Mouse (Mus musculus) CD4-positive, CD25-positive, alpha-beta regulatory T cell, adult 2 months (primary cell): ENCODE results near the gene Cav1.

Source experiments
- DNase-seq: peaks from one replicate; pipeline ENCODE4 v3.0.0-alpha.2; 2012; ENCODE audit warnings: low read depth, low spot score

Gene Cav1

DNA sequence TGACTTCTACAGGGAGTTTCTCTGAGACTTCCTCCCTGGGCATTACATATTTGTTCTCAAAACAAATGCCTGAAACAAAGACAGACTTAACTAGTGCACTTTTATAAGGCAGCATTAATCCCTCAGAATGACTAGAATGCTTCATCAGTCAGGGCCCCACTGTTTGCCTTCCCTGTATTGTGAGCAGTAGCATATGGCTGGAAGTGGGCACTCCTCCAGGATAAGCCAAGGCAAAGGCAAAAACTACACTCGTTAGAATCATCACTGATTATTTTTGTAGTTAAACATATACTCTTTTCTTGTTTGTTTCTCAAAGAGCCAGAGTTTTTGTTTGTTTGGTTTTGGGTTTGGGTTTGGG is 11.0 kb downstream of the Cav1 start:
- no peak for DNase-seq

DNA sequence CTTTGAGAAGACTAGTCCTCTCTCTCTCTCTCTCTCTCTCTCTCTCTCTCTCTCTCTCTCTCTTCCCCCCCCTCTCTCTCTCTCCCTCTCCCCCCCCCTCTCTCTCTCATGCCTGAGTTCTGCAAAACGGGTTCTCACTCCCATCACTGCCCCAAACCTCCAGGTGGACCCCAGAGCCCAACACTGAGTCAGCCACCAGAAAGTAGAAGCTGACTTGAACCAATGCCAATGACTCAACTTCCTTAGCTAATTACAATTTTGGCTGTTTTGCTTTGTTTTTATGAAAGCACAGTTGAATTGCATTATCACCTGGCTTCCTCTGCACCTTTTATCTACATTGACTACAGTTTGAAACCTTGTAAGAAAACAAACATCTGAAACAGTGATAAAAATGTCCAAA is 11.8 kb downstream of the Cav1 start:
- DNase-seq = no peak

DNA sequence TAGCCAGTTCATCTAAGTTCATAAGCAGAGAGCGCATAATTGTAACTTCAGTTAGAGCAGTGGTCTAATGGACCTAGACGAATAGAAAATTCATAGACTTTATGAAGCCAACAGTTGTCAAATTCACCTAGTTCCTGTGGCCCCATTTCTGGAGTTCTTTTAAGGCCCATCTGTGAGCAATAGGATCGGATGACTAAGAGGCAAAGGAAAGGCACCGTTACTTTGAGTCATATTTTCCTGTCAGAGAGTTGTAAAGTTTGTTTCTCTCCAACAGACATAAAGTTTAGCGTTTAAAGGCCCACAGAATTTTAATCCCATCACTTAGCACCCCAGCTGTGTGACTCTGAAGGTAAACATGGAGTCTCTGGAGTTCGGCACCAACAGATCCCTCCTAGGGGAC is 15.8 kb downstream of the Cav1 start:
- DNase-seq = no peak

DNA sequence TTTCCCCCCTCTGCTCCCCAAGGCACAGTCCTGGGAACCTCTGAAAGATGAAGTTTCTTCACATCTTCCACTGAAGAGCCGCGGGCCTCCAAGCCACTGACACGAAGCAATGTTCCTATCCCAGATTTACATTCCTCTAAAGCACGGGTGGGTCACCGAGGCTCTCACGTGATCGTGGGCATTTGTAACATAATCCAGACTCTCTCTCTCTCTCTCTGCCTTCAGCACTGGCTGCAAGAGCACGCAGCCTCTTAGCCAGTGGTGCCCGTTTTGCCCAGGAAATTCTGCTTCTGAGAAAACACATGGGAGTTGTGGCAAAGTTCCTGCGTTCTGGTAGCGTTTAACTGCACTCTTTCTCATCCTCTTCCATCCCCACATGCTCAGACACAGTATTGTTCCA is 21.1 kb downstream of the Cav1 start:
- DNase-seq = no peak

DNA sequence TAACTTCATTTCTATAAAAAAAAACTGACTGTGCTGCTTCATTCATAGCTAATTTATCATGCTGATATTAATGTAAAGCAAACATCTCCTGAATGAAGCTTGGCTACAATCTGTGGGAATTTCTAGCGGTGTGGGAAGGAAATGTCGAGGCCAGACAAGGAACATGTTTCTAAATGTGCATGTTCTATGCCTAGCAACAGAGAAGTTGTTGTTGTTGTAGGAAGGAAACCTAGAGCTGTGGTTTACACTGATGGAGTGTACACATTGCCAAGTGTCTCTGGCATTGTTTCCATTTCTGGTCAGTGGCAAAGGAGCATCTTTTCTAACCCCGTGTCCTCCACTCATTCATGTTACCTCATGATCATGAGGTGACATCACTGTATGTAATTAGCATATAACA is 23.7 kb downstream of the Cav1 start:
- no peak for DNase-seq

DNA sequence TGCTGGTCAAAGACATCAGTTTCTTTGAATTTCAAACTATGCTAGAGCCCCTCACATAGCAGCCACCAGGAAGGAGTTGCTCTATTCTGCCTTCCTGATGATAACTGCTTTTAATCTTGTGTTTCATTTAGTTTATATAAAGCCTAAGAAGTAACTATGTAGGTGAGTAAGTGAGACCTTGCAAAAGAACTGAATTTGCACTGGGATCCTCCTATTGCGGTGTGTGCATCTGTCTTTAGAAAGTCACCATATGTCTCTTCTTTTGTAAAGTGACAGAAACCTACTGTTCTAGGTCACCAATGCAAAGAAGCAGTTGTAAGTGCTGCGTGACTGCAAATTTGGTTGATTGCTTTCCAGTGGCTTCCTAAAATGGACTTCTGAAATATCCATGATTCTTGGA is 31.6 kb downstream of the Cav1 start:
- no peak for DNase-seq

GRCm38 (mm10) chr6:17340406-17340805 is 34.3 kb downstream of the Cav1 start:
- no peak for DNase-seq

DNA sequence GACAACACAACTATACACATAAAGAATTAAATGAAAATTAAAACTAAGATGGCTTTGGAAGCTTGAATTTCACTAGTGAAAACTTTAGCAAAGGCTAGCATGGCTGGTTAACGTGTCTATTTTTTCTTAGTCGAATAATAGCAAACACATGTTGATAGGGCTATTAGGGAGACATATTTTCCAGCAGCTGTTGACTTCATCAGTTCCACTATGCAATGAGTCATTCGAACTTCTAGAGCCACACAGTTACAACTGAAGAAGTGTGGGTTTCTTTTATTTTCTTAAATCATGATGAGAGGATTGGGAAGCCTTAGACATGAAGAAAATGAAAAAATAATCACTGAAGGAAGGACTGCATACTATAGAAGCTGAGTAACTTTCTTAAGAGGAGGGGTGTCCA is 41.9 kb downstream of the Cav1 start:
- no peak for DNase-seq

- DNase-seq = no peak
These were observed 44.7 kb downstream of the Cav1 start for GRCm38 (mm10) chr6:17350803-17351202.

GRCm38 (mm10) chr6:17358896-17359690 is 53.0 kb downstream of the Cav1 start:
- peak; percentile 65 for DNase-seq

DNA sequence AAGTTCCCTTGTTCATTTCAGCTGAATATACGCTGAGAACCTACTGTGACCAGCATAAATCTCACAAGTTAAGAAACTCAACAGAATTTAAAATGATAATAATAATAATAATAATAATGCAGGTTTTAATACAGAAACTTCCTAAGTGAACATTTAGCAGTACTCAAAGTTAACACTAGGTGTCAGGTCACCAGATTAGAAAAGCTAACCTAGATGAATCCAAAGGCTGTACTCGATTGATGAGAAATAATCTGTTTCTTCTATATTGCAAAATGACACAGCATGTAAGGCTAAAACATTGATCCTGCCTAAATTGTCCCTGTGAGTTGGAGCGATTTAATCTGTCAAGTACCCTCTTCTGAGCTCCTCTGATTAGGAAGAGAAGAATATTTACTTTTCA is 56.6 kb downstream of the Cav1 start:
- peak; percentile 8 for DNase-seq

- DNase-seq = no peak
These were observed 57.5 kb downstream of the Cav1 start for GRCm38 (mm10) chr6:17363446-17364179.

DNA sequence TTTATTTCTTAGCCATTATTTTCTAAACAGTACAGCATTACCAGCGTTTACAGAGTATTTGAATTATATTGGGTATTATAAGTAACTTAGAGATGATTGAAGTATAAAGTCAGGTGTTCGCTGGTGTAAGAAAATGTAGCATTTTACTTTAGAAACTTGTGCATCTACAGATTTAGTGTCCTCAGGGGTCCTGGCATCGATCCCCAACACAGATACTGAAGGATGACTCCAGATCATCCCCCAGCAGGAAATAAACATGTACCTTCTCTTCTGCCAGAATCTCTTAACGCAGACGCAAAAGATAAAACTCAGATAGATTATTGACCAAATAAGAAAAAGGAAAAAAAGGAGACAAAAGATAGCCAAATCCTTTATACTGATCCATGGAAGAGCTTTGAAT is 68.2 kb downstream of the Cav1 start:
- DNase-seq = no peak

DNA sequence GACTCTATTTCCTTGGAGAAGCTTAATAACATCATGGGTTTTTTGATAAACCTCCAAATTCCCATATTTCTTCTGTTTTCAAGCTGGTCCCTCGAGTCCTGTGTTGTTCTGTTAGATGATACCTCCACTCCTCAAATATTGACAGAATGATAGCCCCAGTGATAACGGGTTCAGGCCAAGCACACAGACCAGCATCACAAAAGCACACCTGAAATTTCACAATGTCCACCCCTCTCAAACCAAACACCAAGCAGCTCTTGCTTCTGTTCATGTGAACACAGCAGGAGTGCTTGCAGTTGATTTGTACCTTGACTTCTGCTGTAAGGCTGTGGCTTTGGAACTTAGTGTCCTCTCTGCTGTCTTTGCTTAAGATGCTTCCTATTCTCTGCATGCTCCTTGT is 71.2 kb downstream of the Cav1 start:
- DNase-seq = no peak

DNA sequence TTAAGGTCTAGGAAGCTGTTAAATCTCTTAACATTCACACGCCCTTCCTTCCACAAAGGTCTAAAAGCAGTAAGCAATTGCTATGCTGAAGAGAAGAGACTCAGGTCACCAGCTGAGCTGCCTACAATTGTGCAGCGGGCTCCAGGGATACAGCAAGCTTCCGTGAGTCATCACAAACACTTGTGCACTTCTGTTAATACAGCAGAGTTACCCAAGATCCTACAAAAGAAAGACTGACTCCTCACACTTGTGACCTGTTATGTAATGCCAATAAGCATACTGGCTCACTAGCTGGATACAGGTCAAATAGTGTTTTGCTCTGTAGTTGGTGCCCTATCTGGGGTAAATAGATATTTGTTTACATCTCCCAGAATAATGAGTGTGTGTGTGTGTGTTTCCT is 74.0 kb downstream of the Cav1 start:
- DNase-seq = no peak

DNA sequence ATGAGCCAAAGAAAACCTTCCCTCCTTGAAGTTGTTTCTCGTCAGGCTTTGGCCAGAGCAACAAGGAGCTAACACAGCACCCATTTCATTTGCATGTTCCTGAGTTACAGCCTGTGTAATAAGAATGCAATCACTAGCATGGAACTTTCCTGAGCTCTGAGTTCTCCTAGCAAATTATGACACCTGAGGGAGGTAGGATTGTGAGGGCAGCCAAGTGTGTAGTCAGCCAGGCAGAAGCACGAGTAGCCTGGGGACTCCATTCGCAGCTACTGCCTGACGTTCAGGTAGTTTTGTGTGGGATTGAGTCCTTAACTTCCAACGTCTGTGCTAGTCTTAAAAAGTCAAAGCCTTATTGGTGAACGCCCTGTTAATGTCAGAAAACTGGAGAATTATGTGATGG is 75.6 kb downstream of the Cav1 start:
- no peak for DNase-seq

DNA sequence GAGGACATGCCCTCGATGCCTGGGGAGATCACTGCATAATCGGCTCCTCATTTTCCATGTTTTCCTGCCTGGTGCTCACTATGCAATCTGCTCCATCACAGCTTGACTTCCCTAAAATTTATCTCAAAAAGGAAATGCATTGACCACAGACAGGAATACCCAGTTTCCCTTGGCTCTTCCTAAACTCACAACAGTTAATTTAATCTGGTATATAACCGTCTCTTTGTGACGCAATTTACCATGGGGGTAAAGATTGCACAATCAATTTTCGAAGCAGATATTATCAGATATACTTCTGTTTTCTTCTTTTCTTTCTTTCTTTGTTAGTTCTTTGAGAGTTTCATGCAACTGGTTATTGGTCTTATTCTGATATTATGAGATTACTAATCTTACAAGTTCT is 79.4 kb downstream of the Cav1 start:
- no peak for DNase-seq

DNA sequence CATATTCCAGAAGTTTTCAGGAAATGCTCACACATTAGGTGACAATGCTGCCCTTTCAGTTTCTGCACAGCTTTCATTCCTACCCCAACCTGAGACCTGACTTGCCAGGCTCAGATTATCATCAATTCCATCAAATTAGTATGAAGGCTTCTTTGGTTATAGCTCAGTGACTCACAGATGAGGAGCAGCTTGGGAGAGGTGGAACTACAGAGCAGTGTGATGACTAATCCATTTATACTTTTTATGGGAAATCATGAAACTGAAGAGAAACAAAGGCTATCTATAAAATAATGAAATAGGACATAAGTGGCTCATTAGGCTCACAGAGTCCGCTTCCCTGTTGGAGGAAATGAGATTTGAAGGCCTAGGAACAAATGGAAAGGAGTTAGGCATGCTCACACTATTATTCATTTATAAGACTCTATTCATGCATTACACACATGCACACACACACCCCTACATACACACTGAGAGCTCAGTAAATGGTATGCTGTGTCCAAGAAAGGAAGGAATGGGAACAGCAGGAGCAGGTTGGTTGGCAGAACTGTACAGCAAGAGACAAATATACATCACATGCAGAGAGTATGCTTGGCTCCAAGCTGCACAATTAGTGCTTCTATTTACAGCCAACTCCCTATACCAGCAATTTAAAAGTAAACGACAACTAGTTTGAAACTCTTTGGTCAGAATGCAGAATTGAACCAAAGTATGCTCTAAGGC is 82.0 kb downstream of the Cav1 start:
- DNase-seq = no peak
